Mouse (Mus musculus): ENCODE measurements around the gene Slc9a5. TPM values are rescaled to one million over a fixed set of nuclear protein-coding genes. Genes with fewer than 3 reads are reported as not detected.

Slc9a5 gene
- total RNA-seq, 2 experiments from 2014 or later = 25.0 to 35.1 TPM

DNA sequence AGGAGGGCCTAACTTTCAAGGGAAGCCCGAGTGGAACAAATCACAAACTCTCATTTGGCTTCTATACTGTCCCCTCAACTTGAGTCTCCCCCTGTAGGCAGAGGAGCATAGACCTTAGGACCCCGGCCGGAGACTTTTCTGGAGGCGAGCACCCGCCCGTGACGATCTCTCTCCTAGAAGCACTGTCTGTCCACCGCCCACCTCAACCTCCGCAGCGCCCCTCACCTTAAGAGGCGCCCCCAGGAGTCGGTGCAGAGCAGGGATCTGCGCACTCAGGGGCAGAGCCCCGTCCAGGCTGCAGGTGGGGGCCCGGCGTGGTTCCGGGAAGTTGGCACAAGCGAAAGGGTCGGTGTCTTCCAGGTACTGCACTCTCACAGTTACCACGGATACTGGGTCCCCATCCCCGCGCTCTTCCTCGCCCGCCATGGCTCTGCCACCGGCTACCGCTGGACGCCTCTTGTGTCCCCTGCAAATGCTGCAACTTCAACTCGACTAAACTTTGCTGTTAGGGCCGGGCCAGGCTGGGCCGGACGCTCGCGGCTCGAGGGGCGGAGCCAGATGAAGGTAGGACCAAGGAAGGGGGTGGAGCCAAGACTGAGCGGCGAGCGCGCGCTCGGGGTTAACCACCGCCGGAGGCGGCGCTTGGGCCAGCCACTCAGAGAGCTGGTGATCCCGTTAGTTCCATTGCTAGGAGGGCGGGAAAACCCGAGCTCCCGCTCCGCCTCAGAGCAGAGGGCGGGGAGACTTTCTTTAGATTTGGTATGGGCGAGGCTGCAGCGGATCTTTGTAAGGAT, 1.0 kb upstream of the Slc9a5 start, which contains the start of gene Fhod1:
Gene Fhod1, minus strand, starts transcription at position 526 of the 794 bp plus-strand sequence.
- DNase-seq (ENCODE audit: low spot score in 2 of 2) = peak; percentile 86 to 89
- intact Hi-C loops (cut with DNase I) = no loop called here

DNA sequence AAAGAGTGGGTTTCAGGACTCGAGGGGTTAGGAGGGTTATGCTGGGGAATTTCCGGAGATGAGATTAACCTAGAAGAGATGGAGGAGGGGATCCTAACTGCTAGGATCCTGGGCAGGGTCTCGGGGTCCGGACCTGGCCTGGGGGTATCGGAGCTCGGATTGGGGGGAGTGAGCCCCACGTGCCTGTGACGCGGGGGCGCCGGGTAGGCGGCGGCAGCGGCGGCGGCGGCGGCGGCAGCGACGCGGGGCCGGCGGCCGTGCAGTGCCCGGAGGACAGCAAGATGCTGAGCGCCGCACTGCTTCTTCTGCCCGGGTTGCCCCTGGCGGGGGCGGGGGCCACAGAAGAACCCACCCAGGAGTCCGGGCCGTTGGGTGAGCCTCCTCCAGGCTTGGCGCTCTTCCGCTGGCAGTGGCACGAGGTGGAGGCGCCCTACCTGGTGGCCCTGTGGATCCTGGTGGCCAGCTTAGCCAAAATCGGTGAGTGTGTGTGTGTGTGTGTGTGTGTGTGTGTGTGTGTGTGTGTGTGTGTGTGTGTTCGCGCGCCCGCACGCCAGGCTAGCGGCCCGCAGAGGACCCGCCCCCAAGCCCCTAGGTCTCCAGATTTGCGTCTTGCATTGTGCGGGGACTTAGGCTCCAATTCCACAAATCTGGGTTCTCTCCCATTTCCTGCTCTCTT, 591 bp downstream of the Slc9a5 start:
- intact Hi-C loops (cut with DNase I) = no loop called here
- DNase-seq (ENCODE audit: low spot score in 2 of 2) = peak in 1 of 2 experiments; percentile 35

DNA sequence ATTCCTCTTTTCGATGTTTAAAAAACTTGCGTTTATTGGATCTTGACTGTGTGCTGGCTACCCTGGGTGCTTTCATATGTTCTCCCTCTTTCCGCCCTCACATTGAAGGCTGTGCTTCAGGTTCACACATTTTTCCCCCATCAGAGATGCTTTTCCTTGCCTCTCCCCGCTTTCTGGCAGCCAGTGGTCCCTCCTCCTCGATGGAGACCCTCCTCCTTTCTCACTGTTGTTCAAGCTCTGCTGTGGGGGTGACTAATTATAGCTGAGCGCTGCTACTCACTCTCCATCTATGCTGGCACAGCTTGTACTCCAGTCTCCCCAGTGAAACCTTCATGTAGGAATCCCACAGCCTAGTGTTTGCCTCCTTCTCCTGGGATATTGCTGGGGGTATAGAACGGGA, 1.5 kb downstream of the Slc9a5 start:
- DNase-seq (ENCODE audit: low spot score in 2 of 2) = peak in 1 of 2 experiments; percentile 52
- intact Hi-C loops (cut with DNase I) = no loop called here

- DNase-seq (ENCODE audit: low spot score in 2 of 2) = no peak
- intact Hi-C loops (cut with DNase I) = no loop called here
Observed at GRCm38 (mm10) chr8:105353583-105354135, 5.0 kb downstream of the Slc9a5 start.

- intact Hi-C loops (cut with DNase I) = no loop called here
- no peak for DNase-seq (ENCODE audit: low spot score in 2 of 2)
Observed at GRCm38 (mm10) chr8:105354549-105354948, 5.9 kb downstream of the Slc9a5 start.

GRCm38 (mm10) chr8:105355179-105356024, 6.8 kb downstream of the Slc9a5 start:
- intact Hi-C loops (cut with DNase I) = no loop called here
- DNase-seq (ENCODE audit: low spot score in 2 of 2) = no peak

DNA sequence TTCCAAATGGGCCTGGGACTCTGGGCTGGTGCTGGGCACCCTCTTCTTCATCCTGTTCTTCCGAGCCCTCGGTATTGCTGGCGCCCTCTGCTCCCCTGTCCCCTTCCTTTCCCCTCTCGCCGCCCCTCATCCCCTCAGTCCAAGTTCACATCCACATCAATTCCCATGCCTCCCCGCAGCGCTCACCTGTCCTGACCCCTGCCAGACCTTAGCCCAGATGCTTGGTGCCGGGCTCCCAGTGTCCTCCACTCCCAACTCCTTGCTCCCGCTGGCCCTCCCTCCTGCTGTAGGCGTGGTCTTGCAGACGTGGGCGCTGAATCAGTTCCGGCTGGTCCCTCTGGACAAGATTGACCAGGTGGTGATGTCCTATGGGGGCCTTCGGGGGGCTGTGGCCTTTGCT, 8.0 kb downstream of the Slc9a5 start:
- DNase-seq (ENCODE audit: low spot score in 2 of 2) = no peak
- intact Hi-C loops (cut with DNase I) = no loop called here

DNA sequence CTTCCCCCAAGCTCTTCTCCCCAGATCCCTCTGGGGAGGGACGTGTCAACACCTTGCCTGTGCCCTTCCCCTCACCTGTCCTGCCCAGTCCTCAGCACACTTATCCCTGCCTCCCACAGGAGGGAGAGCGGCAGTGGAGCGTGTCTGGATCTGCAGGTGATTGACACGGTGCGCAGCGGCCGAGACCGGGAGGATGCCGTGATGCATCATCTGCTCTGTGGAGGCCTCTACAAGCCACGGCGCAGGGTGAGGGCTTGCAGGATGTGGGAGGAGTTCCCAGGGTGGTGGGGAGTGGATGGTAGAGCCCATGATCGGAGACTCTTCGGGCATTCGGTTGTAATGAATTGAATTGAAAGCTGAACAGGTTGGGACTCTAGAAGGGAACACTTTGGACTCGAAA, 10.6 kb downstream of the Slc9a5 start:
- intact Hi-C loops (cut with DNase I) = no loop called here

GRCm38 (mm10) chr8:105359646-105360045, 11.0 kb downstream of the Slc9a5 start:
- intact Hi-C loops (cut with DNase I) = no loop called here
- no peak for DNase-seq (ENCODE audit: low spot score in 2 of 2)

More for the DNA sequence above, 10.6 kb downstream of the Slc9a5 start:
- no peak for DNase-seq (ENCODE audit: low spot score in 2 of 2)

DNA sequence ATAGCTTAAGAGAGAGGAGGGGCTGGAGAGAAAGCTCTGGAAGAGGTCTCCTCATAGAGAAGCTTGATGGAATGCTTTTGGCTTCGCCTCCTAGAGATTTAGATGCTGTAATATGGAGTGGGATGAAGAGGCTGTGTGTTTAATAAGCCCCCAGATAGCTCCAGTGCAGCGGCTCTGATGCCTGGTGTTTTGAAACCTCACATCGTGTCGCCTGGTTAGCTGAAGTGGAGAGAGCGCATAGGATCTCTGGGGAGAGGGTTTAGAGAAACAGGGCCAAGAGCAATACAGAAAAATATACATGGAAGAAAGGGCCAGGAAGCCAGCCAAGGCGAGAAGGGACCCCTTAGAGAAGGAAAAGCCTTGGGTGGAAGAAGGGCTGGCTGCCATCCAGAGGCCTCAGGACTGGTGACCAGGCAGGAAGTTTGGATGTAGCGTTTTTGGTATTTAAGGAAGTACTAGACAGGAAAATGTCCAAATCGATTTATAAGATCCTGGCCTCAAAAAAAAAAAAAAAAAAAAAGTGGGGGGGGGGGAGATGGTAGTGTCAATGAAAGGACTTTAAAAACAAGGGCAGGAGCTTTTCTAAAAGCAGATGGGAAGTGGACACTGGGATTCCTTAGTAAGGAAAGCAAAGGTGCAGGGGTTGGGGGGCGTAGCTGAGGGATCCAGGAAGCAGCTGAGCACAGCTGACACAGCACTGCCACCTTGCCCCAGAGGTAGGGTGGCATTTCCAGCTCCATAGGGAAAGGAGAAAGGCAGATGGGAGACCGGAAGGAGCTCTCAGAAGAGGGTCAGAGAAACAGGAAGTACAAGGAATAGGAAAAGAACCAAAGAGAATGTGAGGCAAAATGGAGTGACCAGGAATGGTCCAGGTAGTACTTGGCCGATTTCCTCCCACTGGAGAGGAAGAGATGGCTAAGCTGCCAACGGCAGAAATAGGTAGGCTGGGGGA, 13.4 kb downstream of the Slc9a5 start:
- intact Hi-C loops (cut with DNase I) = no loop called here
- no peak for DNase-seq (ENCODE audit: low spot score in 2 of 2)

- DNase-seq (ENCODE audit: low spot score in 2 of 2) = no peak
- intact Hi-C loops (cut with DNase I) = no loop called here
Observed at GRCm38 (mm10) chr8:105367107-105367506, 18.5 kb downstream of the Slc9a5 start.

GRCm38 (mm10) chr8:105372473-105372872, 23.8 kb downstream of the Slc9a5 start:
- intact Hi-C loops (cut with DNase I) = no loop called here
- DNase-seq (ENCODE audit: low spot score in 2 of 2) = no peak

- no peak for DNase-seq (ENCODE audit: low spot score in 2 of 2)
- intact Hi-C loops (cut with DNase I) = no loop called here
Observed at GRCm38 (mm10) chr8:105373032-105373431, 24.4 kb downstream of the Slc9a5 start, which contains the start of gene Plekhg4. Gene Plekhg4, plus strand, starts transcription at chr8:105373274.

GRCm38 (mm10) chr8:105374513-105374966, 25.9 kb downstream of the Slc9a5 start:
- DNase-seq (ENCODE audit: low spot score in 2 of 2) = peak in 1 of 2 experiments; percentile 38
- intact Hi-C loops (cut with DNase I) = no loop called here

DNA sequence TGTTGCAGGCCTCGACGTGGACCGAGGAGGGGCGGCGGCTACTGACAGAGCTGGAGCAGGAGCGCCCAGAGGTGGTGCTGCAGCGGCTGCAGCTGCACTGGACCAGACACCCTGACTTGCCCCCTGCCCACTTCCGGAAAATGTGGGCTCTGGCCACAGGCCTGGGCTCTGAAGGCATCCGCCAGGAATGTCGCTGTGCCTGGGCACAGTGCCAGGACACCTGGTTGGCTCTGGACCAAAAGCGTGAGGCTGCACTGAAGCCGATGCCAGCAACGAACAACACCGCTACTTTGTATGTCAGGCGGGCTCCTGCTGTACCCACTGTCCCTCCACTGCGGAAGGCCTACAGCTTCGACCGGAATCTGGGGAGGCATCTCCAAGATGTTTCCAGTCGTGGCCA, 30.0 kb downstream of the Slc9a5 start:
- peak; percentile 41 to 52 for DNase-seq (ENCODE audit: low spot score in 2 of 2)
- intact Hi-C loops (cut with DNase I) = no loop called here

DNA sequence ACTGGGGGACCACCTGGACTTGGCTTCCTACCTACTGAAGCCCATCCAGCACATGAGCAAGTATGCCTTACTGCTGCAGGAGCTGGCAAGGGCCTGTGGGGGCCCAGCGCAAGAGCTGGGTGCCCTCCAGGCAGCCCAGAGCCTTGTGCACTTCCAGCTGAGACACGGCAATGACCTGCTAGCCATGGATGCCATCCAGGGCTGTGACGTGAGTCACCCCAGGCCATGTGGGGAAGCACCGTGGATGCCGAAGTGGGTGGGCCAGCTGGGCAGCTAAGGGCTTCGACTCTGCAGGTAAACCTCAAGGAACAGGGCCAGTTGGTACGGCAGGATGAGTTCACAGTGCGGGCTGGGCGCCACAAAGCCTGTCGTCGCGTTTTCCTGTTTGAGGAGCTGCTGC, 31.7 kb downstream of the Slc9a5 start:
- DNase-seq (ENCODE audit: low spot score in 2 of 2) = no peak
- intact Hi-C loops (cut with DNase I) = no loop called here

DNA sequence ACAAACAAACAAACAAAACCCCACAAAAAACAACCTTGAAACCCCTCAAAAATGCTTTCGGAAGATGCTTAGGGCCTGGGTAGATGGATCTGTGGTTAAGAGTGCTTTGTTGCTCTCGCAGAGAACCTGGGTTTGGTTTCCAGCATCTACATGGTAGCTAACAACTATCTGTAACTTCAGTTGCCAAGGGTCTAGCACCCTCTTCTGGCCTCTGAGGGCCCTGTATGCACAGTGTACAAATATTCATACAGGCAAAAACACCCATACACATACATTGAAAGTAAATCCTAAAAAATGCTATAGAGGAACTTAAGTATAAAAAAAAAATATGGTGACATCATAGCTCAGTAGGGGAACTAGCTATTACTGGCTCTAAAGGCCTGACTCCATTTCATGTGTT, 35.4 kb downstream of the Slc9a5 start:
- intact Hi-C loops (cut with DNase I) = no loop called here
- DNase-seq (ENCODE audit: low spot score in 2 of 2) = no peak

- no peak for DNase-seq (ENCODE audit: low spot score in 2 of 2)
- intact Hi-C loops (cut with DNase I) = no loop called here
Observed at GRCm38 (mm10) chr8:105387151-105387550, 38.5 kb downstream of the Slc9a5 start.
